Mouse (Mus musculus) liver, embryonic 12.5 days (tissue): ENCODE results near the gene P3h4. TPM values are rescaled to one million over a fixed set of nuclear protein-coding genes. Genes with fewer than 3 reads are reported as not detected.

Experiments used
- ATAC-seq: fragments of 200-750 bp; cut with Nextera tagmentation; 2 replicates; pipeline ENCODE4 v1.8.0; 2017; ENCODE audit warnings: moderate number of reproducible peaks, mild to moderate bottlenecking, moderate library complexity
- H3K27ac ChIP-seq: fragments of 300-500 bp; sonication (generic); 2 replicates; pipeline ENCODE4 v1.5.1; 2016; ENCODE audit warnings: mild to moderate bottlenecking
- H3K27me3 ChIP-seq: fragments of 300-500 bp; sonication (generic); replicated peaks from 2 replicates; pipeline ENCODE4 v1.6.1; 2016; ENCODE audit warnings: mild to moderate bottlenecking, moderate library complexity
- H3K36me3 ChIP-seq: fragments of 300-500 bp; sonication (generic); 2 replicates; pipeline ENCODE4 v1.6.1; 2016; ENCODE audit warnings: mild to moderate bottlenecking, moderate library complexity
- H3K4me1 ChIP-seq: fragments of 300-500 bp; sonication (generic); 2 replicates; pipeline ENCODE4 v1.6.1; 2016
- H3K4me2 ChIP-seq: fragments of 300-500 bp; sonication (generic); 2 replicates; pipeline ENCODE4 v1.6.1; 2016; ENCODE audit warnings: mild to moderate bottlenecking, moderate library complexity
- H3K4me3 ChIP-seq: fragments of 300-500 bp; sonication (generic); 2 replicates; pipeline ENCODE4 v1.5.1; 2016; ENCODE audit warnings: mild to moderate bottlenecking, moderate library complexity
- H3K9ac ChIP-seq: fragments of 300-500 bp; sonication (generic); 2 replicates; pipeline ENCODE4 v1.6.1; 2016; ENCODE audit warnings: mild to moderate bottlenecking, moderate library complexity
- H3K9me3 ChIP-seq: fragments of 300-500 bp; sonication (generic); replicated peaks from 2 replicates; pipeline ENCODE4 v1.6.1; 2016; ENCODE audit warnings: mild to moderate bottlenecking, moderate library complexity
- WGBS: fragments of 180-500 bp; shearing (Covaris S2); methylation state at CpG from one replicate; pipeline ENCODE4 v1.1.7; 2016; ENCODE audit not compliant: insufficient replicate concordance; 5-methylcytosine and 5-hydroxymethylcytosine counted together
- polyA plus RNA-seq: library from polyadenylated mRNA; unstranded; fragments of >200 nt; fragmentation: Nextera tagmentation; extraction: Ambion mirVana; gene quantifications from 2 replicates; pipeline ENCODE4 v1.2.1, GENCODE M21; 2016

Gene P3h4
- polyA plus RNA-seq, 1 experiment from 2014 or later = 11.0 TPM

DNA sequence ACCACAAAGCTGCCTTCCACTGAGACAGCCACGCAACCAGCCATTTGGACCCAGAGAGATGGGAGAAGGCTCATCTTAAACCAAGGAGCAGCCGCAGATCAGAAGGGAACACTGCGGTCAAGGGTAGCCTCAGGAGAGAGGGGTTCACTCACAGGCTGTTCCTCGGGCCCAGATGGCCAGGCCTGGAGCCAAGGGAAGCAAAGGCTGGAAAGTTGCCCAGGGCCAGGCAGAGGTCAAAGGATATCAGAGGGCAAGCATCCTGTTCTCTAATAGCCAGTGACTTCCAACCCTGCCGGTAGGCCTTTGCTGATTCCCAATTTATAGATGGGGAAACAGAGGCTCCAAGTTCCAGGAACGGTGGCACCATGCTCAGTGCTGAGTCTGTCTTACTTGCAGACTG lies 26.0 kb downstream of the P3h4 start:
- Histone ChIP-seq H3K4me3 (no peak overlapping the region), H3K36me3 (peaks cover 16% of the 10 kb centered on the region; the same call in 1 of the 2 replicates), H3K9ac (no peak overlapping the region), H3K27ac (no peak overlapping the region), H3K4me1 (peaks cover 57% of the 10 kb centered on the region), H3K27me3 (peaks cover 8% of the 10 kb centered on the region), H3K4me2 (no peak overlapping the region), H3K9me3 (no peaks in the 10 kb centered on the region)
- 66% methylated on average over 6 of the region's 6 CpGs for WGBS
- no peak for ATAC-seq

GRCm38 (mm10) chr11:100387589-100388375 lies 26.9 kb downstream of the P3h4 start:
- no peak for ATAC-seq
- H3K27ac ChIP-seq = no peak overlapping the region
- WGBS = 43% methylated on average over 14 of the region's 14 CpGs
- H3K36me3 ChIP-seq = peaks cover 23% of the 10 kb centered on the region
- H3K4me1 ChIP-seq = peaks cover 49% of the 10 kb centered on the region
- H3K9ac ChIP-seq = no peak overlapping the region
- H3K4me2 ChIP-seq = no peak overlapping the region
- no peaks in the 10 kb centered on the region for H3K9me3 ChIP-seq
- H3K27me3 ChIP-seq = no peaks in the 10 kb centered on the region
- H3K4me3 ChIP-seq = no peak overlapping the region

DNA sequence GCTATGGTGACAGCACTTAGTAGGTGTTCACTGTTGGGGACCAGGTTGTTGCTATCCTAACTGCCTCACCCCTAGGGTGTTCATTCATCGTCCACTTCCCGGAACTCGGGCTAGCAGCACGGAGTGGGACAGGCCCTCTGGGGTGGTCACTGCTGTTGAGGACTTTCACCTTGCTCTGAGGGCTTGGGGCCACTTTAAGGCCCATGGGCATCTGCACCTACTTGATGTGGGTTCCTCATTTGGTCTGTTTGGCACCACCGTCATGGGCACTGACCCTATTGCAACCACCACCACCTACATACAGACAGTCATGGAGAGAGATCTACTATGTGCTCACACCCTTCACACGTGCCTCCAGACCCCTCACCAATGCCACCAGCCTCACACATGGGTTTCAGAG lies 27.5 kb downstream of the P3h4 start:
- Histone ChIP-seq H3K4me3 (no peak overlapping the region), H3K27me3 (no peaks in the 10 kb centered on the region), H3K9me3 (no peaks in the 10 kb centered on the region), H3K27ac (no peak overlapping the region), H3K9ac (no peak overlapping the region), H3K4me2 (no peak overlapping the region), H3K36me3 (peaks cover 30% of the 10 kb centered on the region), H3K4me1 (peaks cover 47% of the 10 kb centered on the region)
- ATAC-seq = no peak
- 71% methylated on average over 6 of the region's 6 CpGs for WGBS

GRCm38 (mm10) chr11:100386586-100386985 lies 28.1 kb downstream of the P3h4 start:
- Histone ChIP-seq H3K27ac (no peak overlapping the region), H3K4me1 (peaks cover 47% of the 10 kb centered on the region), H3K4me3 (no peak overlapping the region), H3K9ac (no peak overlapping the region), H3K27me3 (no peaks in the 10 kb centered on the region), H3K4me2 (no peak overlapping the region), H3K9me3 (no peaks in the 10 kb centered on the region), H3K36me3 (peaks cover 33% of the 10 kb centered on the region)
- no peak for ATAC-seq
- 43% methylated on average over 5 of the region's 5 CpGs for WGBS

DNA sequence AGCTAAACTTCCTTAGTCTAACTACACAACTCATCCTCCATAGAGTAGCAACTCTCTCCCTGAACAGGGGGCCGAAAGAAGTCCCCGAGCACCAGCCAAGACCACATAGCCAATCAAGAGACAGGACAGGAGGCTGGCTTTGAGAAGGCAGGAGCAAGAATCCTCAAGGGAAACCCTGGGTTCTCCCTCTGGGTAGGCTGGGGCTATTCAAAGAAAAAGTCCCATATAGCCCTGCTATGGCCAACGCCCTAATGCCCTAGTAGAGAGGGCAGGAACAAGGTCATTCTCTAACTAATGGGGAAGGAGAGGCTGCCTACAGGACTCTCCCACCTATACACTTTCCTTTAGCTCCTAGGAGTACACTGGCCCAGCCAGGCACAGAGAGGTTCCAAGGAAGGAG lies 29.6 kb downstream of the P3h4 start:
- Histone ChIP-seq H3K9ac (no peak overlapping the region), H3K4me3 (no peak overlapping the region), H3K9me3 (no peaks in the 10 kb centered on the region), H3K27ac (no peak overlapping the region), H3K27me3 (no peaks in the 10 kb centered on the region), H3K36me3 (peaks cover 45% of the 10 kb centered on the region), H3K4me1 (peaks cover 33% of the 10 kb centered on the region), H3K4me2 (no peak overlapping the region)
- no peak for ATAC-seq
- 66% methylated on average over 3 of the region's 3 CpGs for WGBS

- Histone ChIP-seq H3K36me3 (peaks cover 65% of the 10 kb centered on the region), H3K9me3 (no peaks in the 10 kb centered on the region), H3K9ac (no peak overlapping the region), H3K27ac (no peak overlapping the region), H3K4me3 (no peak overlapping the region), H3K27me3 (no peaks in the 10 kb centered on the region), H3K4me1 (peaks cover 13% of the 10 kb centered on the region), H3K4me2 (no peak overlapping the region)
- ATAC-seq = no peak
- 75% methylated on average over 6 of the region's 6 CpGs for WGBS
Observed at GRCm38 (mm10) chr11:100382682-100383081, 32.0 kb downstream of the P3h4 start.

- Histone ChIP-seq H3K9ac (no peak overlapping the region), H3K27me3 (no peaks in the 10 kb centered on the region), H3K36me3 (peaks cover 72% of the 10 kb centered on the region), H3K4me1 (no peaks in the 10 kb centered on the region), H3K4me2 (no peak overlapping the region), H3K27ac (no peak overlapping the region), H3K9me3 (no peaks in the 10 kb centered on the region), H3K4me3 (no peak overlapping the region)
- ATAC-seq = no peak
- 73% methylated on average over 4 of the region's 4 CpGs for WGBS
Observed at GRCm38 (mm10) chr11:100379311-100379710, 35.3 kb downstream of the P3h4 start.

DNA sequence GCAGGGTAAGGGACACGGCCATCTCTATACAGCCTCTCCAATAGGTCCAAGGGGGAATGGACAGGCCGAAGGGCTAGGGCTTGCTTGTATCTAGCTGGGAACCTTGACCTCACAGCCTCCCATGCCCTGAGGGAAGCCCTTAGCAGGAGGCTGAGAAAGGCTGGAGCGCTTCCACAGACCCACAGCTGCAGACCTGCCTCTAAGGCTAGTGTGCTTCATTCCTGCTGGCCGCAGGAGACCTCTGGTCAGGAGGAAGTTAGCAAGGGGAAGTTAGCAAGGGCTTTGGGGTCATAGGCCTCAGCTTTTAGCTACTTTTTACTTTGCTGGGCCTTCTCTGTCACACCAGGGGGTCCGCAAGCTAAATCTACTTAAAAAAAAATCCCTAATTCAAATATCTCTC lies 36.2 kb downstream of the P3h4 start:
- Histone ChIP-seq H3K36me3 (peaks cover 78% of the 10 kb centered on the region), H3K4me1 (no peaks in the 10 kb centered on the region), H3K27me3 (no peaks in the 10 kb centered on the region), H3K4me3 (no peak overlapping the region), H3K4me2 (no peak overlapping the region), H3K9ac (no peak overlapping the region), H3K9me3 (no peaks in the 10 kb centered on the region), H3K27ac (no peak overlapping the region)
- 63% methylated on average over 5 of the region's 5 CpGs for WGBS
- no peak for ATAC-seq

DNA sequence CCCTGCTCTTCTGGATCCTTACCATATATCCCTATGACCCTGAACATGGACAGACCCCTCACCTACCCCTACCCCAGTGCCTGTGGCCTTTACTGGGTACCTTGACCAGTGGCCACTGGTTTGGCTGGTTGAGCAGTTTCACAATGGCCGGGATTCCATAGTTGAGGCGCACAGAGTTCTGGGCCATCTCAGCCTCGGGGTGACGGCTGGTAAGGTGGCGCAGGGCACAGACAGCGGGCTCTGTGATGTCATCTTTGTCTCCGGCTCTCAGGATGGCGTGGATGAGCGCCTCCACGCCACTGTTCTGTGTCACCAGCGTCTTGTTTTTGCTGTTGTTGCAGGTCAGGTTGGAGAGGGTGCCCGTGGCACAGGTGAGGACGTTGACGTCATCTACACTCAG lies 36.6 kb downstream of the P3h4 start:
- no peak overlapping the region for H3K4me2 ChIP-seq
- H3K27ac ChIP-seq = no peak overlapping the region
- no peaks in the 10 kb centered on the region for H3K27me3 ChIP-seq
- H3K4me3 ChIP-seq = no peak overlapping the region
- H3K4me1 ChIP-seq = no peaks in the 10 kb centered on the region
- WGBS = 83% methylated on average over 14 of the region's 14 CpGs
- no peaks in the 10 kb centered on the region for H3K9me3 ChIP-seq
- H3K36me3 ChIP-seq = peaks cover 77% of the 10 kb centered on the region
- no peak overlapping the region for H3K9ac ChIP-seq
- ATAC-seq = no peak

DNA sequence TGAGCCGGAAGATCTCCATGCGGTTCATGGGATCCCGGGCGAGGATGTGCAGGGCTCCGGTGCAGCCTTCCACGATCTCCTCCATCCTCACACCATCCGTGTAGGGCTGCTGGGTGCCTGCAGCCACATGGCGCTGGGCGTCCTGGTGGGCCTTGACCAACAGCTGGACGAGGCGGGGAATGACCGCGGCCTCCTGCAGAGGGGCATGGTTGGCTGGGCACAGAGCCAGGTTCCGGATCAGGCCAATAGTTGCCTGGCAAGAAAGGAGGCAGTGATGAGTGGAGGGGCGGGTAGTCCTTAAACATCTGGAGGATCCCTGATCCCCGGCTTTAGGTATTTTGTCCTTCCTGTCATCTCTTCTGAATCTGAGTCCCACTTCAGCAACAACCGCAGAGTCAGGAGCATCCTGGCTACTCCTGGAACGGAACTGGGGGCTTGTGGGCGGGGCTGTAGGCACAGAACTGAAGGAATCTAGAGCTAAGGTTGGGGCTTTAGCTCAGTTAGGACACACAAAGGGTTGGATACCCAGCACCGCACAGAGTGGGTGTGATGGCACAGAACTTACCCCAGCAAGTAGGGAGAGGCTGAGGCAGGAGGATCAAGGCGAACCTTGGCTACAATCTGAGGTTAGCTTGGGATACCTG lies 37.8 kb downstream of the P3h4 start:
- Histone ChIP-seq H3K9ac (no peak overlapping the region), H3K4me1 (no peaks in the 10 kb centered on the region), H3K4me2 (no peak overlapping the region), H3K4me3 (no peak overlapping the region), H3K36me3 (peaks cover 78% of the 10 kb centered on the region), H3K9me3 (no peaks in the 10 kb centered on the region), H3K27me3 (no peaks in the 10 kb centered on the region), H3K27ac (no peak overlapping the region)
- ATAC-seq = no peak
- WGBS = 80% methylated on average over 21 of the region's 21 CpGs

GRCm38 (mm10) chr11:100376005-100376404 lies 38.6 kb downstream of the P3h4 start:
- no peak overlapping the region for H3K27ac ChIP-seq
- H3K4me1 ChIP-seq = no peaks in the 10 kb centered on the region
- H3K4me3 ChIP-seq = no peak overlapping the region
- no peak for ATAC-seq
- 73% methylated on average over 4 of the region's 4 CpGs for WGBS
- H3K9ac ChIP-seq = no peak overlapping the region
- H3K9me3 ChIP-seq = no peaks in the 10 kb centered on the region
- H3K36me3 ChIP-seq = peaks cover 82% of the 10 kb centered on the region
- H3K27me3 ChIP-seq = no peaks in the 10 kb centered on the region
- no peak overlapping the region for H3K4me2 ChIP-seq

DNA sequence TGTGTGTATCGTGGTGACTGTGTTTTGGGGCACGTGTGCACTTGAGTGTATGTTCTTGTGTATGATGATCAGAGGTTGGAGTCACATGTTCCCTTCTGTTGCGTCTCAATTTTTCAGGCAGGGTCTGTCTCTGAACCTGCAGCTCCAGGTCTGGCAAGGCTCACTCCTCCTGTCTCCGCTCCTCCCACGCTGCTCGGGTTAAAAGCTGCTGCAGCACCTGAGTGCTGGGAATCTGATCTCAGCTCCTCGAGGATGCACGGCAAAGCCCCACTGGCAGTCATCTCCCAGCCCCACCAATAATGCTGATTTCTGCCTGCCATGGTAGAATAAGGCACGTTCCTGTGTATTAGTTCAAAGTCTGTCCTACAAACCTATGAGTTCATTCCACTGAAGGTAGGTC lies 39.5 kb downstream of the P3h4 start:
- Histone ChIP-seq H3K4me1 (no peaks in the 10 kb centered on the region), H3K27ac (no peak overlapping the region), H3K4me2 (no peak overlapping the region), H3K4me3 (no peak overlapping the region), H3K9ac (no peak overlapping the region), H3K36me3 (peaks cover 78% of the 10 kb centered on the region), H3K27me3 (no peaks in the 10 kb centered on the region), H3K9me3 (no peaks in the 10 kb centered on the region)
- ATAC-seq = no peak
- 73% methylated on average over 9 of the region's 9 CpGs for WGBS
